Mouse (Mus musculus) kidney, postnatal 25 days (tissue): Measurements from ENCODE around the gene Fam133b.
"Not testable (repeated sequence)": the region's sequence is repeated elsewhere in the genome, so short reads cannot be mapped to it uniquely, and the experiment has no call there.

Experiments used
- DNase-seq, 2 experiments: peaks; one replicate each; pipeline ENCODE4 v3.0.0; 2021; ENCODE audit warnings: mixed read lengths in 2 of 2

Fam133b gene

GRCm38 (mm10) chr5:3600298-3600697 is 56.7 kb downstream of the Fam133b start:
- peak in 1 of 2 experiments; percentile 38 for DNase-seq

DNA sequence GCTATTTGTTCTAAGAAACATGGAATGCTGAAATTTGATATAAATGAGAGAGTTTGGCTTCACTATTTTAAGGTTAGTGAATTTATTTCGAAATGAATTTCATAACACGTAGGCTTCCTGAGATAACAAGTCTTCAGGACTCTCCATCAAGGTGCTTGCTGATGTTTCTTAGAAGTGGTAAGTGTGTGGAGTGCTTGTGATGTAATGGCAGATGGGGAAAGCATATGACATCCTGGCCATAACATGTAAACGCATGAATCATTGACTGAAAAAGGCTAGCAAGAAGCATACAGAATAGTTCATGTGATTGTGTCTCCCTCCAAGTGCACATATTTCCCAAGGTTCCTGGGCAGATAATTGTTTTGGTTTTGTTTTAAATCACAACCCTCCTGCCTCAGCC is 57.2 kb downstream of the Fam133b start:
- no peak for DNase-seq

- DNase-seq: no peak
Measured at GRCm38 (mm10) chr5:3607114-3607513, 63.5 kb downstream of the Fam133b start.

DNA sequence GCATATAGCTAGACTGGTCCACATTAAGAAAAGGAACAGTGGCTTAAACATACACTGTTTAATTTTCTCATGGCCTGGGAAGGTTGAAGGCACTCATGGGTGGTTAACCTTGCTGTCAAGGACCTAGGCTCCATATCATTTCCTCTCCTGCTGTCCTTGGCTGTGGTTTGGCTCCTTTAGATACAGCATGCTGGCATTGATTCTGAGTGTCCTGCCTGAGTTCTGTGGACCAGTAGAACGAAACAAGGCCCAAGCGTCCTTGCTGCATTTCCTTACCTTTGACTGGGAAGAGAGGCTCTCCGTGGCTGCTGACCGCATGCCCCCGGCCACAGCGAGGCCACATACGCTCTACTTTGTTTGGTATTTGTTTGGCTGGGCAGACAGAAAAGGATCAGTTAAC is 65.6 kb downstream of the Fam133b start:
- no peak for DNase-seq

DNA sequence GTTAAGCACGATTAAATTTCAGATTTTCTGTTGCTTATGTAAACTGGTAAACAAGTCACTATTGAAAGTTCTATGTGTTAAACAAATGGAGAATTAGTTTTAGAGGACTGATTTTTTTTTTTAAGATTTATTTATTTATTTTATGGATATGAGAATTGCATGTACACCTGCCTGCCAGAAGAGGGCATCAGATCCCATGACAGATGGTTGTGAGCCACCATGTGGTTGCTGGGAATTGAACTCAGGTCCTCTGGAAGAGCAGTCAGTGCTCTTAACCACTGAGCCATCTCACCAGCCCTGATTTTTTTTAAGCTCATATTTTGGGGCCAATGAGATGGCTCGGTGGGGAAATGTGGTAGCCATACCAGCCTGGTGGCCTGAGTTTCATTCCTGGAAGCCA is 68.2 kb downstream of the Fam133b start:
- DNase-seq: not testable (repeated sequence)
